Comparison of ENCODE assay signal across 8 mouse cellular contexts in the genomic region with DNA sequence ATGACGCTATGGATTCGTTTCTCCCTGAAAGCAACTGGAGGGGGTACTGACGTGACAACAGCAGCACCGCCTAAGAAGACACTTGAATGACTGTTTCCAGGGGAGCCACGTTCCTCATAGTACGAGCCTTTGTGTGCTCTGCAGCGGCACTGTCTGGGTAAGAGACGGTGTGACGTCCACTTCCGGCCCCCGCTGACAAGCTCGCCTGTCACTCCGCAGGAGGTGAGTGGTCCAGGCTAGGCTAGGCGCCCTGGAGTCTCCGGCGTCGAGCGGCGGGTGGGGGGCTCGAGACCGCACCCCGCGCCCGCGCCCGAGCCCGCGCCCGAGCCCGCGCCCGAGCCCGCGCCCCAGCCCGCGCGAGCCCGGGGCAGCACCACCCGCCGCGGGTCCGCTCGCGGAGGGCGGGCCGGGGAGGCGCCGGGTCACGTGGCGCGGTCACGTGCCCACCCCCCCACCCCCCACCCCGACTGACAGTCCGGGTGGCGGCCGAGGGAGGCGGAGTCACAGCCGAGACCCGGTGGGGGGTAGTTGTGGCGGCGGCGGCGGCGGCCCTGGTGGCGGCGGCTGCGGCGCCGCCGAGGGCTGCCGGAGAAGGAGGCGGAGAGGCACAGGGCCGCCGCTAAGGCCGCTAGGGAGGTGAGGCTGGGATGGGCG. TPM values are rescaled to one million over a fixed set of nuclear protein-coding genes. Genes with fewer than 3 reads are reported as not detected.
A peak's percentile ranks its signal among the peaks of the same experiment; 100 is the strongest.
DNase-seq lines count a peak whose midpoint lies in the region; ATAC-seq and TF ChIP-seq lines count a peak whose summit lies in the region.

A gene (plus strand): TSS at position 77 of the 654 bp plus-strand sequence.

- H3K4me3 ChIP-seq in E14TG2a.4 (replicated peaks; ENCODE audit: low read length): peak within 1 kb of the TSS; percentile 84
- H3K4me3 ChIP-seq in forebrain, embryonic 13.5 days: peak within 1 kb of the TSS; percentile 92
- peak within 1 kb of the TSS; percentile 84 for H3K4me3 ChIP-seq in heart, postnatal 0 days (ENCODE audit: low read depth, low read length)
- H3K4me3 ChIP-seq in liver, embryonic 14.5 days (ENCODE audit: insufficient read depth in 1 of 2, low read depth in 2 of 2, low read length in 2 of 2): peak within 1 kb of the TSS; percentile 60 to 72
- H3K4me3 ChIP-seq in stomach, embryonic 15.5 days (replicated peaks): peak within 1 kb of the TSS; percentile 91

- H3K27me3 ChIP-seq in E14TG2a.4 (ENCODE audit: insufficient read depth, low read length): peaks cover 59% of the 10 kb centered on the region
- H3K27me3 ChIP-seq in forebrain, embryonic 13.5 days: no peaks in the 10 kb centered on the region
- no peaks in the 10 kb centered on the region for H3K27me3 ChIP-seq in heart, postnatal 0 days (ENCODE audit: control insufficient read depth, insufficient read depth, low read length)
- H3K27me3 ChIP-seq in liver, embryonic 14.5 days (ENCODE audit: control insufficient read depth, insufficient read depth, low read length): peaks cover 10% of the 10 kb centered on the region
- H3K27me3 ChIP-seq in stomach, embryonic 15.5 days (replicated peaks): no peaks in the 10 kb centered on the region

- WGBS in forebrain, embryonic 13.5 days: under 1% methylated on average over 25 of the region's 76 CpGs
- WGBS in heart, postnatal 0 days: under 1% methylated on average over 37 of the region's 76 CpGs
- WGBS in liver, embryonic 14.5 days (ENCODE audit: insufficient replicate concordance): under 1% methylated on average over 63 of the region's 76 CpGs
- WGBS in stomach, embryonic 15.5 days: under 1% methylated on average over 53 of the region's 76 CpGs

- peak; percentile 98 for ATAC-seq in forebrain, embryonic 13.5 days
- ATAC-seq in heart, postnatal 0 days (ENCODE audit: insufficient read depth, low read depth): peak; percentile 96
- ATAC-seq in liver, embryonic 14.5 days (ENCODE audit: insufficient read depth): peak; percentile 95
- ATAC-seq in stomach, embryonic 15.5 days (ENCODE audit: insufficient read depth, low FRiP score, low read depth): peak; percentile 95

- H3K9ac ChIP-seq in forebrain, embryonic 13.5 days: peak within 1 kb of the TSS; percentile 98
- peak within 1 kb of the TSS; percentile 88 for H3K9ac ChIP-seq in heart, postnatal 0 days (replicated peaks; ENCODE audit: low read depth, low read length)
- H3K9ac ChIP-seq in liver, embryonic 14.5 days (replicated peaks): peak within 1 kb of the TSS; percentile 70
- peak within 1 kb of the TSS; percentile 88 for H3K9ac ChIP-seq in stomach, embryonic 15.5 days

- peak within 1 kb of the TSS; percentile 97 for H3K27ac ChIP-seq in forebrain, embryonic 13.5 days
- H3K27ac ChIP-seq in heart, postnatal 0 days (ENCODE audit: low read depth): peak within 1 kb of the TSS; percentile 92
- H3K27ac ChIP-seq in liver, embryonic 14.5 days: no peak within 1 kb of the TSS
- H3K27ac ChIP-seq in stomach, embryonic 15.5 days: peak within 1 kb of the TSS; percentile 92

- no peaks in the 10 kb centered on the region; the same call in 1 of the 2 replicates for H3K36me3 ChIP-seq in E14TG2a.4 (ENCODE audit: insufficient read depth, low read length)
- peaks cover 12% of the 10 kb centered on the region for H3K36me3 ChIP-seq in forebrain, embryonic 13.5 days (ENCODE audit: poor library complexity, severe bottlenecking)
- H3K36me3 ChIP-seq in heart, postnatal 0 days (replicated peaks; ENCODE audit: control insufficient read depth, insufficient read depth, low read length): 0 out of 2 replicates have a peak, but pooled peaks cover 5% of the 10 kb centered on the region
- H3K36me3 ChIP-seq in liver, embryonic 14.5 days (replicated peaks; ENCODE audit: control insufficient read depth, insufficient read depth, low read depth): no peaks in the 10 kb centered on the region
- no peaks in the 10 kb centered on the region for H3K36me3 ChIP-seq in stomach, embryonic 15.5 days

- no peaks in the 10 kb centered on the region for H3K9me3 ChIP-seq in E14TG2a.4 (ENCODE audit: low read length)
- H3K9me3 ChIP-seq in forebrain, embryonic 13.5 days (replicated peaks): no peaks in the 10 kb centered on the region
- no peaks in the 10 kb centered on the region for H3K9me3 ChIP-seq in heart, postnatal 0 days (replicated peaks; ENCODE audit: control insufficient read depth, low read length)
- H3K9me3 ChIP-seq in liver, embryonic 14.5 days (ENCODE audit: control insufficient read depth, low read length): no peaks in the 10 kb centered on the region
- H3K9me3 ChIP-seq in stomach, embryonic 15.5 days: no peaks in the 10 kb centered on the region

- TF ChIP-seq CTCF in E14TG2a.4 (conservative IDR thresholded peaks at IDR 0.05; ENCODE audit: low read length): no peak
- no peak for TF ChIP-seq CTCF in heart, postnatal 0 days (IDR thresholded peaks at IDR 0.05; ENCODE audit: low read depth)
- TF ChIP-seq CTCF in liver, embryonic 14.5 days (IDR thresholded peaks at IDR 0.05; ENCODE audit: low read depth): no peak

- peak; percentile 71 for DNase-seq in c-Kit-positive CD71-positive TER-119-positive erythroid progenitor cells, embryonic 14.5 days (ENCODE audit: low spot score)
- DNase-seq in heart, postnatal 0 days (ENCODE audit: low spot score): peak; percentile 86
- peak; percentile 85 to 90 for DNase-seq in kidney, postnatal 36 days
- DNase-seq in liver, embryonic 14.5 days (ENCODE audit: low read depth in 3 of 3, low spot score in 3 of 3): peak; percentile 50 to 66 (median 55)
- DNase-seq in neural tube, embryonic 10.5 days (ENCODE audit: extremely low spot score, low spot score): peak; percentile 93

- no peak for TF ChIP-seq EP300 in heart, postnatal 0 days (IDR thresholded peaks at IDR 0.05; ENCODE audit: low read depth)
- no peak for TF ChIP-seq EP300 in liver, embryonic 14.5 days (IDR thresholded peaks at IDR 0.05; ENCODE audit: low read depth)

- H3K4me1 ChIP-seq in E14TG2a.4 (replicated peaks; ENCODE audit: low read depth, low read length): peaks cover 15% of the 10 kb centered on the region
- H3K4me1 ChIP-seq in forebrain, embryonic 13.5 days: peaks cover 28% of the 10 kb centered on the region
- peaks cover 8% of the 10 kb centered on the region; the same call in 1 of the 2 replicates for H3K4me1 ChIP-seq in heart, postnatal 0 days (ENCODE audit: control insufficient read depth, insufficient read depth)
- peaks cover 2 to 5% of the 10 kb centered on the region in 2 experiments; a peak in 2 of 4 replicates for H3K4me1 ChIP-seq in liver, embryonic 14.5 days (replicated peaks; ENCODE audit: control insufficient read depth in 2 of 2, insufficient read depth in 2 of 2, low read length in 1 of 2)
- peaks cover 3% of the 10 kb centered on the region; the same call in 1 of the 2 replicates for H3K4me1 ChIP-seq in stomach, embryonic 15.5 days

- peak within 1 kb of the TSS; percentile 89 for H3K4me2 ChIP-seq in forebrain, embryonic 13.5 days
- peak within 1 kb of the TSS; percentile 80 for H3K4me2 ChIP-seq in heart, postnatal 0 days (ENCODE audit: low read depth, low read length)
- peak within 1 kb of the TSS; percentile 76 for H3K4me2 ChIP-seq in liver, embryonic 14.5 days (ENCODE audit: low read depth)
- H3K4me2 ChIP-seq in stomach, embryonic 15.5 days: peak within 1 kb of the TSS; percentile 57

RNA-seq across cellular contexts. Expression of the gene that starts here (rescaled TPM):
- 132 and 156 TPM in 2 replicates for polyA plus RNA-seq in forebrain, embryonic 13.5 days (2015; fragmentation: Nextera tagmentation; extraction: Ambion mirVana)
- 45.2 and 53.1 TPM in 2 replicates for total RNA-seq in heart, postnatal 0 days (2014; rRNA removed; ENCODE audit: low replicate concordance)
- 33.3 and 36.0 TPM in 2 replicates for polyA plus RNA-seq in heart, postnatal 0 days (2015; fragmentation: Nextera tagmentation; extraction: Ambion mirVana)
- 3.4 and 4.7 TPM in 2 replicates for polyA plus RNA-seq in liver, embryonic 14.5 days (2012; rRNA removed)
- 21.4 and 24.1 TPM in 2 replicates for polyA plus RNA-seq in liver, embryonic 14.5 days (2014; fragmentation: Nextera tagmentation; extraction: Ambion mirVana)
- polyA plus RNA-seq in stomach, embryonic 15.5 days (2015; fragmentation: Nextera tagmentation; extraction: Ambion mirVana): 89.6 and 114 TPM in 2 replicates
